Mouse (Mus musculus): ENCODE results near the gene Gm49395. TPM values are rescaled to one million over a fixed set of nuclear protein-coding genes. Genes with fewer than 3 reads are reported as not detected.

The Gm49395 gene
- total RNA-seq, 4 experiments from 2014 or later, result 4.4 to 10.0 (median 8.7) TPM

DNA sequence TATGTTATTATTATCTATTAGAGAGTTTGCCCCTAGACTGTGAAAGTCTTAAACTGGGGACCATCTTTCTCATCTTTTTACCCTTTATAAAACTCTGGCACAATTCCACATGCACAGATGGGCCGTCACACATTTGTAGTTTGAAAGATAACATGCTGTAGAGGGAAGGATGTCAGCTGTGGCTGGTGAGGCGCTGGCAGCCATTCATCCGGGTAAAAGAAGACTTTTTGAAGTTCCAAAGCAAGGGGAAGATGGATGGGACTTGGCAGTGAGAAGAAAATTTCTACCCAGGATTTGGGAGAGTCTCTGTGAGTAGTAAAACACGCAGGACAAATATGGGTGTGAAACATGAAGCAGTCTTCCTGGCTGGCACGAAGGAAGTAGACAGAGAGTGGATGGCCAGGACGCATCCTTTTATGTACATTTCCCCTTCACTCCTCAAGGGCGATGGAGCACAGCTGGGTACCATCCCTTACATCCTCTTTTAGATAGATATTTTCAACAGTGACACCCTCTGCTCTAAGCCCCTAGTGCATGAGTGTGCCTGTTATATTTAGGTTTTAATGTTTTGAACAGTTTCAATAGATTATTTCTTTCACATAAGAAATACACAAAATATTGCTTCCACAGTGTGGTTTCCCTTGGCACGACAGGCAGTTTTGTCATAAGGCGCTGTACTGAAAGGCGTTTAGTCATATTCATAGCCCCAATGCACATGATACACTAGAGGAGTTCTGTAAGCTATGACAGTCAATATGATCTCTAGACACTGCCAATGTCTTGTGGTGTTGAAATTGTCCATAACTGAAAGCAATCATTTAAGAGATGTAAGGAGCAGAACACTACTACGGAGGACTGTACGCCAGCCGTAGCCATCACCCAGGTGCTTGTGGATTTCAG is 50.8 kb downstream of the Gm49395 start:
- DNase-seq, result no peak

DNA sequence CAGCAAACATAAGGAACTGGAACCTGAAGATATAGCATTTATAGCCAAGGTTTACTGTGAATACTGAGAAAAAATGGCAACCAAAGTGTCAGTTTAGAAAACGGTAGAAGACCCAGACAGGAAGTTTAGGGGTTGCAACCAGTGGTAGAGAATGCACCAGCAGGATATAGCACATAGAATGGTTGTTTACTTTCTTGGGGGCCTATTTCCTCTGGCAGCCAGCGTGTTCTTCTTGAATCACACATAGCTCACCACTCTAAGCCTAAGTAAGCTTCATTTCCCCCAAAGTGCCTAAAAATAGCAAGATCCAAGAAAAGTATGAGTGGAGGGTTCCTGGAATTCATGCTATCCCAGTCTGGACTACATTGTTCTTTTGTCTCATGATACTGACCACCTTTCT is 59.1 kb downstream of the Gm49395 start:
- no peak for DNase-seq

DNA sequence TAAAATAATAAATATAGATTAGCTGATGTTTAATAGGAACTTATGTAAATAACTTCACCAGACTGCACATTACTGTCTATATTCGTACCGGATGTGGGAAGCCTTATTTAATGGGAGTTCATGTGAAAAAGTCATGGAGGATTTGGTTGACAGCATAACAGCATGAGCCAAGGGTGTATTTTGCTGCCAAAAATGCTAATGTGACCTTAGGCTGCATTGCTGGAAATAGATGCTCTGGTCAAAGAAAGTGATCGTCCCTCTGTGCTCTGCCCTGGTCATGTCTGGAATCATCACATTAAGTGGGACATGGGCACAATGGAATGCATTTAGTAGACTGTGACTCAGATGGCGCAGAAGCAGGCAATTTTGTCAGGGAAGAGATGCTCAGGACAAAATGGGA is 64.4 kb downstream of the Gm49395 start:
- no peak for DNase-seq

DNA sequence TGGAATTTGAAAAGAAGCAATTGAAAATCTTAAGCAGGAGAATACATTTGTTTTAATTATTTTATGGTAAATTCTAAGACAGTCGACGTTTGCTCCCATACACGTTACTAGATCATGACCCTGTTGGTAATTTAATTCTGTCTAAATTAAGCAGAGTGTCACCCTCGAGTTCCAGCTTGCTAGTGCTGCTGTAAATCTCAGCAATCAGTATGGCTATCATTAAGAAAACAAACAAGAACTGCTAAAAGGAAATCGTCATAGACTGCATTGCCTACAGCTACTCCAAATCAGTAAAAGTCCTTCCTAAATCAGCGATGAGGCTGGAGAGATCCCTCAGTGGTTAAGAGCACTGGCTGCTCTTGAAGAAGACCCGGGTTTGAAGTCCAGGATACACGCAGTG is 66.3 kb downstream of the Gm49395 start:
- no peak for DNase-seq

DNA sequence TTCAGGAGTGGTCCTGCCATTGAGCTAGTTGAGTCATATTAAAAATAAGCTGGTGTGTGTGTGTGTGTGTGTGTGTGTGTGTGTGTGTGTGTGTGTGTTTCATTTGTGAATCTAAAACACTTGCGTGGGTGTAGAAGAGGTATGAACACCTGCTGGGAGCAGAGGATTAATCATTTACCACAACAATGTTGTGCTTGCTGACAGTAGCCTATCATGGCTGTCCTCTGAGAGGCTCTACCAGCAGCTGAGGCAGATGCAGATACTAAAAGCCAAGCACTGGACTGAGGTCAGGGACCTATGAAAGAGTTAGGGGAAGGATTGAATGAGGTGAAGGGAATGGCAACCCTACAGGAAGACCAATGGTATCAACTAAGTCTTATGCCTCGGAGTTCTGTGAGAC is 68.6 kb downstream of the Gm49395 start:
- DNase-seq, result no peak

DNA sequence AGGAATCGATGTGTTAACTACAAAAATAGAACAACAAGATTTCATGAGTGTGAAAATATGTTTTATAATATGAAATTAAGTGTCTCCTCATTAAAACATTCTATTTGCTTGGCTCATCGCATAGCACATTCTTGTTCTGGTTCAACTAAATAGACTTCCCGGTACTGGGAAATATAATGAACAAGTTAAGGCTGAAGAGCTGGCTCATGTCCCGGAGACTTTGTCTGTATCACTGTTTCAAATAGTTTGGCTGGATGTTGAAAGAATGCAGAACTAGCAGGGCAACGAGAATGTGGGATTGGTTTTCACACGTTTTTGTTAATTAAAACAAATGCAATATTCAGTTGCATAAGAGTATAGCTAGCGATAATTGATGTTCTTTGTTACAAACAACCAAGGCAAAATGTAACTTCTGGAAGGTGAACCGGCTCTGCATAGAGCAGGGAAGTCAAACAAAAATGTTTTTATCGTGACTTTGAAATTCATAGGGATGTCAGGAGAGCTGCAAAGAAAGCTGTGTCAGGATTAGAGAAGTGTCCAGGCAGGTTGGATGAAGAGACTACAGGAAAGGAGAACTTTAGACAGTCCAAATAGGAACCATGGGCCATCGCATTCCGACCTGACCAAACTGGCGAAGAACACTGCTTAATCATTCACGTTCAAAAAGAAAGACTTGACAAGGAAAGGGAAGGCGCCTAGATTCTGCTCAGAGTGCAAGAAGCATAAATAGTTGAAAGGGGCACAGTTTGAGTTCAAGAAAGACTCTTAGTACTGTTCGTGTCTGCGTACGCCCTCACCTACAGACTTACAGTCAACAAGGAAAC is 70.3 kb downstream of the Gm49395 start:
- no peak for DNase-seq

DNA sequence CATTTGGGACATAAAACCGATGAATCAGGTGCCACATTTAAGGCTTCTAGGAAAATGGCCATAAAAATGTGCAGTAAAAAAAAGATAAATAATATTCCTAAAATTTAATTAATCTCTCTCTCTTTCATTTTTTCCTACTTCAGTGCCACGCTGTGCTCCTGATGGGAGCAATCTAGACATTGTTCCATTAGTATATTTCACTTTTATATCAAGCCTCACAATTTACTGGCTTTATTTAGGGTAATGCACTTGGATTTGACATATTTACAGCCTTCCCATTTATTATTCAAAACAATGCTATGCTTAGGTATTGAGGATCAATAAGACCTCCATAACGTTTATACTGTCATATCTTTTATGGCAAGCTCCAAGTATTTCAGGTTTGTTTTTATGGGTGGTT is 76.3 kb downstream of the Gm49395 start:
- DNase-seq, result no peak

DNA sequence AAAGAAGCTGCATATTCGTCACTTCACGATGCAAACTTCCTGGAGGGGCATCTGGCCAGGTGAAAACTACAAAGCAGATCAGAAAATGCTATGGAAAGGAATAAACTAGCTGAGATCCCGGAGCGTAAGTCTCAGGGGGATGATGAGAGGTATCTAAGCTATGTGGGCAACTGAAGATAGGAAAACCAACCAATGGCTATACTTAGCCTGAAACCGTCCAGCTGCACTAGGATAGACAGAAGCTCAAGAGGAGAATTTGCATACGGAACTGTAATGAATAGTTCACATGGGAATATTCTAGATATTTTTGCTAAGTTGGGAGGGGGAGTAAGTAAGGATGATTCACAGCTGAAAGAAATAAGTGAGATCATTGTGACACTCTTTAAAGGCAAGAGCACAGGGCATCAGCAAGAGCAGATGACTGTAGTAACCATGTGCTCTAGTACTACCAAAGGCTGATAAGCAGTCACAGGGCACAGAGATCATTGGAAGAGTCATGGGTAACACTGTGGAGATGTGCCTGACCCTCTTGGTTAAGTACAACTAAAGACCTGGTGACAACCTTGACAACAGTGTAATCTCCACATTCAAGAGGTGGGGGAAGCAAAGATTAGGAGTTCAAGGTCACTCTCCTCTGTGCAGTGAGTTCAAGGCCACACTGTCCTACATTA is 79.5 kb downstream of the Gm49395 start:
- no peak for DNase-seq

DNA sequence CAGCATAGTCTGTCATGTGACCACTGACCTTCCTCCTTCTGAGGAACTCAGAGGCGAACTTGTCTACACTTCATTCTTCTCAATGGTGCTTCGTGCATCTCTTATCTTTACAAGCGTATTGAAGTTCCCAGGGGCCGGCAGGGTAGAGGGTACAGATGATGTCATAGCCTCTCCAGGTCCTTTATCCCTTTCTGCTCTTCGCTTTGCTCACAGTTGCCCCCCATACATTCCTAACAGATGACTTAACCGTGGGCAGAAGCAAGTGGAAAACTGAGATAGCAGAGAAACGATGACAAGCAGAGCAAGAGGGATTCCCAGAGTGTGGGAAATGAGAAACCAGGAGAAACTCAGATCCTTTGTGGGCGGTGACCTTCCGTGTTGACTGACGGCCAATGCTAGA is 80.3 kb downstream of the Gm49395 start:
- DNase-seq, result no peak

DNA sequence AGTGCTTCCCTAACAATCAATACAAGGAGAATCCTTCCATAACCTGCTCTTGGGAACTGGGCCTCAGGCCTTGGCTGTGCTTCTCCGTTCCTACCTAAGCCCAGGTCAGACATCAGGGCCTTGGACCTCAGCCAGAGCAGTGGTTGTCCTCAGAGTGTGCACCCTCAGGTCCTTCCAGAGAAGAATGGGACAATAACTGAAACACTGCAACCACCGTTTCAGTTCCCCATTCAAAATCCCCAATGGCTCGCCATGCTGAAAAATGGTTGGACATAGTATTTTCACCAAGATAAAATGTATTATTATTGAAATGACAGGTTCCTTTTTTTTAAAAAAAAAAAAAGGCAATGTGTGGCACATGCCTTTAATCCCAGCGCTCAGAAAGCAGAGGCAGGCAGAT is 81.0 kb downstream of the Gm49395 start:
- DNase-seq, result no peak

DNA sequence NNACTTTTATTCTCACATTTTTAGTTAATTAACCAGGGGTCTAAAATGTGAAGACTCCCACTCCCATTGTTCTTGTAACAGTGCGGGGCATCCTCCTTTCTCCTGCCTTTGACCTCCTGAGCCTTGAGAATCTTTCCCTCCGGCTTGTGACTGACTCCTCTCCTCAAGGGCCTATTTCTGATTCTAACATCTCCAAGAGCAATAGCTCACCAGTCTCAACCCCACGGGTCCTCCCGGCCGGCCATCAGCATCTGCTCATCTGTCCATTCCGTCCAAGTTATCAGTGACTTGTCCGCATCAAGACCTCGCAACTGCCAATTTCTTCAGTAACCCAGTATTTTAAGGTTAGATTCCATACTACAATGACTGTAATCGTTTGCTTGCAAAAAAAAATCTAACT is 84.2 kb downstream of the Gm49395 start:
- DNase-seq, result no peak

DNA sequence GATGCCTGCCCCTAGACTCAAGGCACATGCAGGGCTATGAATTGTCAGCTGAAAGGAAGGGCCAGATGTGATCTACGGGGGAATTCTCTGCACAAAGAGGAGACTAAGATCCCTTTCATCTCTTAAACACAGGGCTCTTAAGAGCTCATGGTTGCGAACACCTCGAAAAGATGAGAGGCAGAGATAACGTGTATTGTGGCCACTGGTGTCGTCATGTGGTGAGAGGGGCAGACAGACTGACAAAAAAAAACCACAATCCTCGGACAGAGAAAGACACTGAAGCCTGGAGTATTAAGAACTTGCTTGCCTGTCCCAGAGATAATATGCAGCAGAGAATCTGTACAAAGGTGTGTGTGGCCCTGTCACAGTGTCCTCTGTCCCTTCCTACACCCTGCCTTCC is 90.2 kb downstream of the Gm49395 start:
- no peak for DNase-seq

DNA sequence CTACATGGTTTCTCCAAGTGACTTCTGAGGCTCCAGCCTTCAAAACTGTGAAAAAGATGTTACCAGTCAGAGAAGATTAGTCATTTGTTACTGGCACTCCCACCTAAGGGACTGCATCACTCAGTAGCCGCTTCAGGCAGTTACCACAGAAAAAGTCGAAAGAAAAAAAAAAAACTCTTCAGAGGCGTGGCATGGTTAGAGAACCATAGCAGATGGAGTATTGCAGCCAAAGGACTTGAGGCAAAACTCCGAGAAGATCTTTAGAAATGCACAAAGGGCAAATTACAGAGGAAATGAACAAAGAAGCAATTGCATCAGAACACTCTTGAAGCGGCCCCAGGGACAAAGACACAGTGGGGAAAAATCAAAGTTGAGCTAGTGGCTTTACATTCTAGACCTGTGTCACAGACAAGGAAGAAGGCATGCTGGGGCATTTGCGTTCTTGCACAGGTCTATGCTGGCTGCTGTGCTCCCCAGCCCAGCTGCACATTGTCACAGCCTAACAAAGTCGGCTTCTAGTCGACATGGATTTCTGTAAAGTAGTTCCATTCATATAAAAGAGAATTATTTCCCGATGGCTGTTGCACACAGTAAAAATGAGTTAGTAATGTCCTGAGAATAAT is 95.4 kb downstream of the Gm49395 start:
- DNase-seq, result no peak

DNA sequence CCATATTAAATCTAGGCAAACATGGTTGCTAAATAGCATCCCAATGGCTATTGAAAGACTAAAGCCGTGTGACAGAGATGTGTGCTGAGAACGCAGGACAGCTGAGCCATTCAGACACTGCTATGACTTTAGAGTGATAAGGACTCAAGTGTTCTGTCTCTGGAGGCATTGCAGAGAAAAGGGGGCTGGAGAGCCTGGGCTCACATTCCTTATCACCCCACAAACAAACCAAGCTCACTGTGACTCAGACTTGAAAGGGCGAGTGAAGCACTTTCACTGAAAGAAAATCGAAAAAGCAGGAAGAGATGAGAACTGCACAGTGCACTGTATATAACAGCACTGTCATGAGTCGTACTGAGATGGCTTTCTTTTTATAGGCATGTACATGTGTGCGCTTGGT is 96.4 kb downstream of the Gm49395 start:
- DNase-seq, result no peak

DNA sequence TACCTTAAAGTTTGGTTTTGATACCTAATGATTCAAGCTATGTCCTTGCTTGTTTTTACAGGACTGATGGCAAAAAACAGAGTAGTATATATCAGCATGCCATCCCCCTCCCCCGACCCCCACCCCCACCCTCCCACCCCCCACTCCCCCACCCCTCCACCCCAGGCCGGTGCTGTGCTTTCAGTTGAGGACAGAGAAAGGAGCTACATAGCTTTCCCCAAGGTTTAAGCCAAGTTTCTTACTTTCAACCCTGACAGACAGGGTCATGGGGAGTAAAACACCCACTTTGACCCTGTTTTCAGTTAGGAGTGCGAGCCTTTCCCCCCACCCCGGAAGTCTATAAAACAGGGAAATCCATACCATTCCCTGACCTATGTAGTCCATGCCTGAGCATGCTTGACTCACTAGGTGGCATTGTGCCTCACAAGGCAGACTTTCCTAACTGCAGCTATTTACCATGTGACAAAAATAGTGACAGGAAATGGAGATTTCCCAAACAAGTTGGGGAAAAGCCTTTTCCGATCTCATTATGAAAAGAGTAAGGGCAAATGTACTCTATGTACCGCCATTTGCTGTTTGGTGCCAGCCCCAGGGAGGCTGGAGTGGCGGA is 98.2 kb downstream of the Gm49395 start:
- no peak for DNase-seq

DNA sequence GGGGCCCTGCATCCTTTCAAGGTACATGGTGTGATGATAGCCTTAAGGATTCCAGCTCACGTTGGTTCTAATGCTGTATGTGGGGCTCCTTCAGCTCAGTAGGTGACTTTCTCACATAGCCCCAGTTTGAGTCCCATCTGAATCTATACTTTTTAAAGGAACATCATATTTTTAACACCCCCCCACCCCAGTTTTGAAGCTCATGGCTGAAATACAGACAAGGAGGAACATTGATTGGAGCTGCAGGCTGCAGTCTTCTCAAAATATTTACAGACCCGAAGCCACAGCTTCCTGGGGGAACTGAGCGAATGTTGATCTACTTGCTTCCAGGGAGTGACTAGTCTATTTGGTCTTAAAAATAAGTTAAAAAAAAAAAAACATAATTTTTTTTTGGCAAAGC is 98.9 kb downstream of the Gm49395 start:
- no peak for DNase-seq

DNA sequence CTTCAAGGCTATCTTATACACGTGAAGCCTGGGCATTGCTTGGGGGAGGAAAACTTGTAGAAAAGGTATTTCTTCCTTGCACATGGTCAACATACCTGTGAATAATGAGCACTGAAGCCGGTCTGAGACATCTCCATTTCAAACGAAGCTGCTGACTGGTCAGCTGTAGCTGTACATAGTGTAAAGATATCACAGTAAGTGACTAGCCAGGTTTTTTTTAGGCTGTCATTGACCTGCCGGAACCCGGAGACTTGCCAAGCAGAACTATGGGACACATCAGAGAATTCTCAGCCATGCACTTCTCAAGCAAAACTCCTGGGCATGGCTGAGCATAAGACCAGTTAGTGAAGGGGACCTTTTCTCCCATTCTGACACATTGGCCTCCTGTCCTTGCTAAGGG is 99.6 kb downstream of the Gm49395 start:
- DNase-seq, result no peak

DNA sequence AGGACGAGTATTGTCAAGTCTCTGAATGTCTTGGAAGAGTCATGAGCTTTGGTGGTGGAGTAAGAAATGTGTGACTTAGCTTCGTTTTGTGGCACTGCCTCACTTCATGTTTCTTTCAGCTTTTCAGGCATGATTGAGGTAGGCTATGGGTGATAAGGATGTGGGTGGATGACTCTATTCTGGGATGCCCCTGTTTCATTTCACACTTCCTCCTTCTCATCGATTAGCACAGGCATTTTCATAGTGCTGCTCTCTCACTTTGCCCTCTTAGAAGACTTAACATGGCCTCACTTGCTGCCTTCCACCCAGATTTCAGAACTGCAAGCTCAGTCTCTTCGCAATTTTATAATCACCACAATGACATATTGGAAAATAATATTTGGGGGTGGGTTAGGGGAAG is 102.1 kb downstream of the Gm49395 start:
- no peak for DNase-seq

DNA sequence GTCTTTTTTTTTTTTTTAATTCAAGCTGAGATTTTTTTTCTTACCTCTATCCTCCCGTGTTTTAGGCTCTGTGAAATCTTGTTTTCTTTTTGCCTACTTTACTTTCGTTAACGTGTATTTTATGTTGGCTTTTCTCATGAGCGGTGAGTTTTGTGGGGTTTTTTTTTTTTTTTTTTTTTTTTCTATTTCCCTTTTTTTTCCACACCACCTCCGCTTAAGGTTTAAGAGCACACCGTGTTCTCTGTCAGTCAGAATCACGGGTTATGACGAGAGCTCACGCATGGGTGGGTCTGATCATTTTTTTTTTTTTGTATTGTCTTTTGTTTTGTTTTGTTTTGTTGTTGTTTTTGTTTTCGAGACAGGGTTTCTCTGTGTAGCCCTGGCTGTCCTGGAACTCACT is 103.6 kb downstream of the Gm49395 start:
- no peak for DNase-seq

DNA sequence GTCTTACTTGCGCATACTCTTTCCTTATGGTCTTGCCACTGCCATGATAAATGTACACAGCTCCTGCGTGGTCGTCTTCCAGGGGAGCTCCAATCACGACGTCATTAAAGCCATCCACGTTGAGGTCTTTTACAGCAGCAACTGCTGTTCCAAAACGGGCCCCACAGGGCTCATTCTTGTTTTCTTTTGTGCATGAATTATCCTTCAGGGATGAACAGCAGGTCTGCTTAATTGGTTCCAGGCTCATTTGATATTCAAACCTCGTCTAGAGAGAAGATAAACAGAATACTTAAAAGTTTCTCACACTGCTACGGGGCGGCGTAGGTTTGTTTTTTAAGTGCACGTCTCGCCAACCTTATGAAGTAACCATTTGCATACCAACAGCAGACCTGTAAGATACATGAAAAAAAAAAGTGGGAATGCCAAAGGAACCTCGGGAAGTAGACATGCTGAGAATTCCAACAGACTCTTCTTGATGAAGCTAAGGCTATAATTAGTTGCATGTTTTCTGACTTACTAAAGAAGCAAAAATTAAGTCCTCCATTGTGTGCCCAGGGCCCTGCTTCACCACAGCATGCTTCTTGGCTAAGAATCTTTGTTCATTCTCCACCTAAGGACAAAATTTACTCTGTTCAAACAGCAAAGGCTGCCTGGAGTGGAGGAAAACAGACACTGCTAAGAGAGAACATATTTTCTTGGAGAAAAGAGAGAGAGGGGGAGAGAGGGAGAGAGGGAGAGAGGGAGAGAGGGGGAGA is 109.3 kb downstream of the Gm49395 start:
- no peak for DNase-seq

DNA sequence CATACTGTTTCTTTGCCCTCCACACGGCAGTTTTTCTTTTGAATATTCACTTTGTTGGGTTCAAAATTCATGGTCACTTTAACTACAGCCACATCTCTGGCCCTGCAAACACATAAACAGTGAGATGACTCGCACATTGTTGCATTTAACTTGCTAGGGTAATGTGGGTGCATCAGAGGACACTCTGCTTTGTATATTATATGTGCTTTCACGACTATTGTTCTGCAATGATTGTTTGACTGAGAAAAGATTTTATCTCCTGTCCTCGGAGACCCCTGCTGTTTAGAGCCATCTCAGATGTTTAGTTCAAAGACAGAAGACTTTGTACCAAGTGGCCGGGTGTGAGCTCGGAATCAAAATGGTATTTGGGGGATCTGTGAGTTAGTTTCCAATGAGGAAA is 114.1 kb downstream of the Gm49395 start:
- DNase-seq, result no peak

DNA sequence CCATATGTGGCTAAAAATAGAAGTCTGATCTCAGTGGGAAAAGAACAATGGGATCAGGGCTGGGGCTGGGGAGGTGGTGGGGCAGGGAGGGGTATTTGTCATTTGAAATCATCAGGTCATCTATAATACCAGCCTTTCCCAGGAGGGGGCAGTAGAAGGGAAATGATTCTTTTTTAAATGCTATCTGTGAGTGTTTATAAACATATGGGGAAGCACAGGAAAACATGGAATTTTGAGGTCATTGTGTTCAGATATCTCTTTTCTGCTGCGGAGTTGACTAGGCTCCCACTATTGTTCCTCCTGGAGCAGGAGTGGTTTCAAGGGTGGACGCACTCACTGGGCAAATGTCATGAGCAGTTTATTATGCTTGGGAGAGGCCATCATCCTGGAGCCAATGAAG is 114.6 kb downstream of the Gm49395 start:
- no peak for DNase-seq

All from adrenal gland, adult 8-10 months (tissue).